Mouse (Mus musculus) lung, adult 2 months (tissue): Measurements from ENCODE around the gene Cfap45. TPM values are rescaled to one million over a fixed set of nuclear protein-coding genes. Genes with fewer than 3 reads are reported as not detected.
A peak's percentile ranks its signal among the peaks of the same experiment; 100 is the strongest.

Experiments used
- DNase-seq: peaks from one replicate; pipeline ENCODE4 v3.0.0; 2022
- H3K4me1 ChIP-seq: fragments of 200-500 bp; 2 replicates; pipeline ENCODE4 v1.6.1; 2011; ENCODE audit warnings: low read length; ENCODE audit not compliant: control insufficient read depth, insufficient read depth
- H3K4me3 ChIP-seq: fragments of 200-500 bp; replicated peaks from 2 replicates; pipeline ENCODE3; 2011; ENCODE audit warnings: low read depth, mild to moderate bottlenecking, control low read depth, low read length; ENCODE audit errors: extremely low read depth
- CTCF ChIP-seq: fragments of 200-500 bp; IDR thresholded peaks from 2 replicates; pipeline ENCODE4 v1.5.1; 2011; ENCODE audit warnings: mild to moderate bottlenecking, low read length, control low read depth; ENCODE audit not compliant: insufficient read depth
- POLR2A ChIP-seq: fragments of 200-500 bp; IDR thresholded peaks from 2 replicates; pipeline ENCODE4 v1.6.1; 2011; ENCODE audit warnings: low read depth, mild to moderate bottlenecking, control low read depth, low read length, borderline replicate concordance; ENCODE audit errors: extremely low read depth
- WGBS: fragments of 180-500 bp; shearing (Covaris S2); methylation state at CpG from one replicate; pipeline ENCODE4 v1.1.7; 2018; 5-methylcytosine and 5-hydroxymethylcytosine counted together
- polyA plus RNA-seq: library from polyadenylated mRNA; depleted of rRNA; stranded (reverse); fragments of >200 nt; gene quantifications from 2 replicates; pipeline ENCODE4 v1.2.3, GENCODE M21; 2012

The Cfap45 gene
- polyA plus RNA-seq, 1 experiment, result 7.3 TPM

DNA sequence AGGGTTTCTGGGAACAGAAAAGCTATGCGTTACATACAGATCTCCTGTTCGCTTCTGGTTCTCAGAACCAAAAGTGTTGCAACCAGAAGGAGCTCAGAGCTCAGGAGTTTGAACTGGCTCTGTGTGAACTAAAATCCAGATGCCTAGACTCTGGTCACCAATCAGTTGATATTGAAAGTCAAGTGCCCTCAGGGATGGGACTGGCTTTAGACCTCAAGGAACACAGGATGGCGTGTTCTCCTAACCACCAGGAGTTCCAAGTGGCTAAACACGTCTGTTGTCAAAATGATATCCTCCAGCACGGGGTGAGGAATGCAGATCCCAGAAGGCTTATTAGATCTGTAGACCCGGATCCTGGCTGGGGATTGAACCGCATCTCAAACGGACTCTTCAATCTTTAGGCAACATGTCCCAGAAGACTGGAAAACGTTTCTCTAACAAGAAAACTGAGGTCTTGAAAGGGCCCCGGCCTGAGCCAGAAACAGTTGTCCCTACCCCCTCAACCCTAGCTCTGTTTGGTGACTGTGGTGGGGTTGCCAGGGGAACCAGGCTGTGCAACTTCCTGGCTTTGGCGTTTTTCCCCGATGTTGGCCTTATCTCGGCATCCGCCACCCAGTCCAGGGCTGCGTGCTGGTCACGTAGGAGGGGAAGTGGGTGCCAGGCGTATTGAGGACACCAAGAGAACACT is 6.9 kb upstream of the Cfap45 start:
- DNase-seq, result peak; percentile 72
- Histone ChIP-seq H3K4me3 (no peak overlapping the region), H3K4me1 (peaks cover 42% of the 10 kb centered on the region)
- WGBS, result 13% methylated on average over 17 of the region's 17 CpGs
- no peak for TF ChIP-seq CTCF
- peak; percentile 35; the same call in 1 of the 2 replicates for TF ChIP-seq POLR2A

DNA sequence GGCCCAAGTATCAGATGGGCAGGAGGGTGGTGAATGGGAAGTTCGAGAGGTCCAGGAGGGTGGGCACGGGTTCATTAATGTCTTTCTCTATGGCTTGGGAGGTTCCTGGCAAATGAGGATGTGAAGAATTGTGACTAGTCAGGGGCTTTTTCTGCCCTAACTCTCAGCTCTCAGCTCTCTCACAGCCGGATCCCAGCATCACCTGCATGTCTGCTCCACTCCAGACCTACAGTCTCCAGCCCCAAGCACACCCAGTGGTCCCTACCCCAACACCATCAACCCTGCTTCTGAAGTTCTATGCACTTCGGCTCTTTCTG is 6.4 kb upstream of the Cfap45 start:
- Histone ChIP-seq H3K4me3 (no peak overlapping the region), H3K4me1 (peaks cover 42% of the 10 kb centered on the region)
- TF ChIP-seq POLR2A (no peak), CTCF (no peak)
- no peak for DNase-seq
- WGBS, result 21% methylated on average over 4 of the region's 4 CpGs

DNA sequence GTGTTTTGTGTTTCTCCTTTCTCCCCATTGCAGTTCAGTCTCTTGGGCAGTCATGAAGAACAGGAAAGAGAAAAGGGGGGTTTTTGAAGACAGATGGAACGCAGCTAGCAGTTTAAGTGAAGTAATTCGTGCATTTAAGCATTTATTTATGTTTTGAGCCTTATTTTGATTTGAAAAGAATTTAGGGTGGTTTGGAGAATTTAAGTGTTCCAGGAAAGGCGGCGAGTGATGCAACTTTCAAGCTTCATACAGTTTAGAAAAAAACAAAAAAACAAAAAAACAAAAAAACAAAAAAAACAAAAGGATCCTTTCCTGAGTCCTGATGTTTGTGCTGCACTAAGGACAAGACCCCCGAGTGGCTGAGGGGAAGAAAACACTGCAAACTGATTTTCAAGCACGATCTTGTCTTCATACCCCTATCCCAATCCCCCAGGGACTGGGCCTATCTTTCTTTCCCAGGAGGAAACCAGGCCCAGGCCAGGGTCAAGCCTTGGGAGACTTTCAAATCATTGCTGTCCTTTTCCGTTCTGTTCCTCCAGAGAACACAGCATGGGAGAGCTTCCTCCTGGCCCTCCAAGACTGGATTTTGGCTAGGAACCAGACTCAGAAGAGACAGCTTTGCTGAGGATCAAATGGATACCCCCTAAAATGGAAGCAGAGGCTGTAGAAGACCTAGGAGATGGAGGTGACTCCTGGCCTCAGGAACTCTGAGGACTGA is 5.9 kb upstream of the Cfap45 start:
- DNase-seq, result no peak
- WGBS, result 51% methylated on average over 7 of the region's 7 CpGs
- Histone ChIP-seq H3K4me1 (peaks cover 38% of the 10 kb centered on the region), H3K4me3 (no peak overlapping the region)
- TF ChIP-seq CTCF (no peak), POLR2A (no peak)

DNA sequence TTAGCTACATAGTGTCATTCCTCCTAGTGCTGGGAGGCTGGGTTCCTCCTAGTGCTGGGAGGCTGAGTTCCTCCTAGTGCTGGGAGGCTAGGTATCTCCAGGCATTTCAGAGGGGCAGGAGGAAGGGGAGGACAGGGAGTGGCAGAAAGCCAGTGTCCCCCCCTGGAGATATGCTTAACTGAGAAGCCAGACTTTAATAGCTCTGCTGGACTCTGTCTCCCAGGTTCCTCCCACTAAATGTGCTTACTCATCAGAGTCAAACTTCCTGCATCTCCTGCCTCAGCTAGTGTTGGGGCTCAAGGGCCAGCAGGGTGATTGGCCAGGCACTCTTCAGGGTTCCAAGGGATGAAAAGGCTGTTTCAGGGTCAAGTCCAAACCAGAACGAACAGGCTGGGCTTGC is 5.2 kb upstream of the Cfap45 start:
- DNase-seq, result no peak
- no peak overlapping the region for H3K4me3 ChIP-seq
- H3K4me1 ChIP-seq, result peaks cover 35% of the 10 kb centered on the region
- no peak for TF ChIP-seq POLR2A
- TF ChIP-seq CTCF, result no peak
- 70% methylated on average over 1 of the region's 1 CpGs for WGBS

DNA sequence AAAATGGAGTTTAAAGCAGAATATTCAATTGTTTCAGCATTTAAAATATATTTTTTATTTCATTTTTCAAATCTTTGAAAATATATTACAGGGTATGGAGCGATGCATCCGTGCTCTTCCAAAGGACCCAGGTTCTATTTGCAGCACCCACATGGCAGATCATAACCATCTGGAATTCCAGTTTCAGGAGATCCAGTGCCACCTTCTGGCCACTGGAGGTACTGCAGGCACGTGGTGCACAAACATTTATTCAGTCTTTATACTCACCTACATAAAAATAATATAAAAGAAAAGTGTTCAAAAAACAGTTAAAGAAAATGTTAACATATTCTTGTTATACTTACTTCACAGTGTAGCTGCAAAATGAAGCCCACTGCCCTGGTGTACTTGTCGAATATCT is 2.6 kb upstream of the Cfap45 start:
- TF ChIP-seq CTCF (peak; percentile 62), POLR2A (no peak)
- Histone ChIP-seq H3K4me1 (peaks cover 26% of the 10 kb centered on the region), H3K4me3 (no peak overlapping the region)
- WGBS, result 83% methylated on average over 4 of the region's 4 CpGs
- no peak for DNase-seq

DNA sequence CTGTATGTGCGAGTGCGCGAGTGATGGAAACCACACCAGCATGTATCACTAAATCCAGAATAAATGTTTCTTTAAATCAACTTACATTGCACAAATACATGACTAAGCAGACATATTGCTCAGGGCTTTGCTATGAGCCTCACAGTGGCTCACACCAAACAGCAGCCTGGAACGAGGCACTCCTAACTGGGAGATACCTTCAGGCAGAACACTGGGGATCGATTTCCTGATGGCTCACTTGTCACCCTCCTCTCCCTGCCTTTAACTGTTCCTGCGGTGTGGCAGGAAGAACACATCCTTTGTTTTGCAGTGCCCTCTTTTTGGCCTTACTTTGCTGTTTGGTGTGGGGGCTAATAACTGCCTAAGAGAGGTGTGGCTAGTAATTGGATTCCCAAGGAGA is 957 bp upstream of the Cfap45 start:
- TF ChIP-seq POLR2A (no peak), CTCF (no peak)
- 59% methylated on average over 6 of the region's 6 CpGs for WGBS
- Histone ChIP-seq H3K4me1 (peaks cover 15% of the 10 kb centered on the region), H3K4me3 (no peak overlapping the region)
- no peak for DNase-seq

DNA sequence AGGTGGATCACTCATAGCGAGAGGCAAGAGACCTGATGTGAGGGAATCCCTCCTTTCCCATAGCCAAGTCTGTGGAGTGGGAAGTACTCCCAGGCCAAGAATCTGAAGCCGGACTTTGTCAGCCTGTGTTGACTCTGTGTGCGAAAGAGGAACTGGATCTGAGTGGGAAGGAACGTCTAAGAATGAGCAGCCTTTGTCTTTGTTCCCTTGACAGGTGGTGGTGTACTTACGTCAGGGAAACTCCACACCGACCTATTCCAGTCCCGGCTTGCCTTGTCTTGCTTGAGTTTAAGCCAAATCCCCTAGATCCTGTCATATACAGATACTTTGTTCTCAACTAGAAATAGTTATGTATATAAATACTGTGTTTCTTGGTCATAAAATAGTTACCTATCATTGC is 1.9 kb downstream of the Cfap45 start:
- no peak for TF ChIP-seq CTCF
- no peak for TF ChIP-seq POLR2A
- DNase-seq, result no peak
- H3K4me1 ChIP-seq, result peaks cover 19% of the 10 kb centered on the region
- 50% methylated on average over 7 of the region's 7 CpGs for WGBS
- H3K4me3 ChIP-seq, result no peak overlapping the region

DNA sequence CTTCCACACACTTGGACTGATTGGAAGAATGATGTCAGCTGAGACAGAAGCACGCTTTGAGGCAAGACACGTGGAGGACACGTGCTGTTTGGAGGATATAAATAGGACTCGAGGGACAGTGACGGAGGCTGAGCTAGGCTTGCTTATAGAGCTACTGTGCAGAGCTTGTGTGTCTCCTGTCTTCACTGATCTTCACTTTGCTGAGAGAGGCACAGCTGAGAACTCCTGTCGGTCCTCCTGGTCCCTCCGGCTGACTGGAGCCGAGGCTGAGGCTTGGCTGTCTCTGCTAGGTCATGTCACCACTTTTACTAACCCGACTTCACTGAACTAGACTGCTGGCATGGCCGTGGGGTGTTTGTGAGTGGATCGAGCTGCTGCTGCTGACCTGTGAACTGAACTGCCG is 3.1 kb downstream of the Cfap45 start:
- Histone ChIP-seq H3K4me3 (no peak overlapping the region), H3K4me1 (peaks cover 19% of the 10 kb centered on the region)
- DNase-seq, result no peak
- 30% methylated on average over 12 of the region's 12 CpGs for WGBS
- TF ChIP-seq CTCF (no peak), POLR2A (no peak)

DNA sequence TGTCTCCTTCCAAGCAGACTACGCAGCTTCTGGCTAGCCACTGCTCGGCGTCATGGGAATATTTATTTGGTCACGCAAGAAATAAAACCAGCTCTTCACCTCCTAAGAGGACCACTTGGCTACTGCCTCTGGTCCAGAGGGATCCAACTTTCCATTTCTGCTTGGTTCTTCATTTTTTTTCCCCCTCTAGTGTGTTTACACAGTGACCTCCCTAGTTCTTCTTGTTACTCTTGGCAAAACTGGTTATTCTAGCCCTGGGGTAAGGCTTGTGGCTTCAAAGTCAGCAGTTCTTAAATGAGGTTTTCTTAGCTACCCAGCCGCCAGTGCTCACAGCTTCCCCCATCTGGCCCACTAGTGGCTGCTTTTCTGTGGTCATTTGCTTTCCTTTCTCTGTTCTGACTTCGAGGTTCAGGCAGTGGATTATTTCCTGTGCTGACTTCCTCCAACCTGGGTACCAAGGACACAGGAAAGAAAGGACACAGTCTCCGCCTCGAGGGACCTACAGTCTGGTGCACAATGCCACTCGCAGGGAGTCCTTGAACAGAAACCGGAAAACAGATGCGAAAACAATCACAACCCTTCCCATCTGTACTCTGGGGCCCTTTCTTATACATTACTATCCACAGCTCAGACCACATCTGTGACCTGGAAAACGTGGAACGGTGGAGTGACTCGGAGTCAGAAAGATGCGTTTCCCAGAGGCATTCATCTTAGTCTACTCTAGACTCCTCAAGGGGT is 4.6 kb downstream of the Cfap45 start:
- peaks cover 19% of the 10 kb centered on the region for H3K4me1 ChIP-seq
- H3K4me3 ChIP-seq, result peak overlapping the region; percentile 12
- TF ChIP-seq CTCF (0 out of 2 replicates have a peak, but pooled peaks have one; percentile 6), POLR2A (peak; percentile 48; the same call in 1 of the 2 replicates)
- WGBS, result 11% methylated on average over 15 of the region's 15 CpGs
- peak; percentile 59 for DNase-seq
